Mouse (Mus musculus): Measurements from ENCODE around the gene Cyp2d22. TPM values are rescaled to one million over a fixed set of nuclear protein-coding genes. Genes with fewer than 3 reads are reported as not detected.

Gene Cyp2d22
- 2.1 and 2.8 TPM in 2 replicates for polyA plus RNA-seq (2016; fragmentation: Nextera tagmentation; extraction: Ambion mirVana)

- WGBS: 2% methylated on average over 22 of the region's 24 CpGs
- Histone ChIP-seq H3K9ac (peak within 1 kb of the TSS; percentile 49), H3K36me3 (replicated peaks) (no peaks in the 10 kb centered on the region), H3K4me2 (peak within 1 kb of the TSS; percentile 60), H3K4me3 (replicated peaks) (peak within 1 kb of the TSS; percentile 39), H3K27me3 (no peaks in the 10 kb centered on the region), H3K4me1 (peaks cover 30% of the 10 kb centered on the region), H3K27ac (no peak within 1 kb of the TSS), H3K9me3 (no peaks in the 10 kb centered on the region)
- ATAC-seq (ENCODE audit: low FRiP score): peak; percentile 74
Measured at GRCm38 (mm10) chr15:82379871-82380713, at the start of gene Cyp2d22. TSS of gene Cyp2d22 (minus strand) at chr15:82380260.

DNA sequence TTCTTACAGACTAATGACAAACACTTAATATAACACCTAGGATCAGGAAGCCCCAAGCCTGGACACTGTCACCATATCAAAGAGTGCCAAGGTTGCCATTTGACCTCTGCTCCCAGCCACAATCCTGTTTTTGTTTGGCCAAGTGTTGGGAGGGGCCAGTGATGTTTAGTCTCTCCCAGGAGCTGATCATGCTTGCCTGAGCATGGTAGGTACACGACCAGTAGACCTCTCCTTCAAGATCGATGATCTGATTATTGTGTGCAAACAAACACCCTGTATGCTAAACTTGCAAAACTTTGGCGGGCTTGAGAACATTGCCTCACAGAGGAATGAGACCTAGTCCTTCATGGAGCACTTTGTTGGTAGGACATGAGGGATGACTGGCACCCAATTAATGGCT lies 43.4 kb upstream of the Cyp2d22 start:
- Histone ChIP-seq H3K4me2 (no peak overlapping the region), H3K36me3 (replicated peaks) (no peaks in the 10 kb centered on the region), H3K27ac (no peak overlapping the region), H3K9ac (no peak overlapping the region), H3K4me3 (replicated peaks) (no peak overlapping the region), H3K9me3 (peaks cover 4% of the 10 kb centered on the region; the same call in 1 of the 2 replicates), H3K4me1 (no peaks in the 10 kb centered on the region), H3K27me3 (no peaks in the 10 kb centered on the region; the same call in 1 of the 2 replicates)
- 86% methylated on average over 3 of the region's 3 CpGs for WGBS
- ATAC-seq (ENCODE audit: low FRiP score): no peak

GRCm38 (mm10) chr15:82422935-82423334 lies 42.9 kb upstream of the Cyp2d22 start:
- no peak overlapping the region for H3K4me2 ChIP-seq
- no peak overlapping the region for H3K9ac ChIP-seq
- no peak overlapping the region for H3K4me3 ChIP-seq (replicated peaks)
- H3K36me3 ChIP-seq (replicated peaks): no peaks in the 10 kb centered on the region
- no peaks in the 10 kb centered on the region; the same call in 1 of the 2 replicates for H3K27me3 ChIP-seq
- no peaks in the 10 kb centered on the region for H3K9me3 ChIP-seq
- no peak for ATAC-seq (ENCODE audit: low FRiP score)
- no peak overlapping the region for H3K27ac ChIP-seq
- H3K4me1 ChIP-seq: no peaks in the 10 kb centered on the region
- 84% methylated on average over 4 of the region's 4 CpGs for WGBS

DNA sequence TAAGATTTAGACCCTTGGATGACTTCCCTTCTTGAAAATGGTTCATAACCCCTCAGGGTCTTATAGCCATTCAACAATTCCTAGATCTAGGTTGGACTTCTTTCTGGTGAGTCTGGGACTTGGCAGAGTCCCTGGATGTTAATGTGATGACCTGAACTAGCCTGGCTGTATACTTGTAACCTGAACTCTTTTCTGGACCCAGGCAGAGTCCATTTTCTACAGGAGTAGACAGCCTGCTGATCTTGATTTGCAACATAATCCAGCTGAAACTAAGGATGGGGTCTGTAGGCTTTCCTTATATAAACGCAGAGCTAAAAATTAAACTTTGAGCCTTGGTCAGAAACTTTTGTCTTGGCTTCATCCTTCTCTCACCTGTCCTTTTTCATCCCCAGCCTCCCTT lies 38.6 kb upstream of the Cyp2d22 start:
- H3K9ac ChIP-seq: no peak overlapping the region
- H3K9me3 ChIP-seq: no peaks in the 10 kb centered on the region
- no peak for ATAC-seq (ENCODE audit: low FRiP score)
- no peak overlapping the region for H3K4me2 ChIP-seq
- H3K4me1 ChIP-seq: peaks cover 7% of the 10 kb centered on the region
- no peaks in the 10 kb centered on the region for H3K36me3 ChIP-seq (replicated peaks)
- no peak overlapping the region for H3K27ac ChIP-seq
- WGBS: 77% methylated on average over 1 of the region's 1 CpGs
- no peak overlapping the region for H3K4me3 ChIP-seq (replicated peaks)
- H3K27me3 ChIP-seq: no peaks in the 10 kb centered on the region

DNA sequence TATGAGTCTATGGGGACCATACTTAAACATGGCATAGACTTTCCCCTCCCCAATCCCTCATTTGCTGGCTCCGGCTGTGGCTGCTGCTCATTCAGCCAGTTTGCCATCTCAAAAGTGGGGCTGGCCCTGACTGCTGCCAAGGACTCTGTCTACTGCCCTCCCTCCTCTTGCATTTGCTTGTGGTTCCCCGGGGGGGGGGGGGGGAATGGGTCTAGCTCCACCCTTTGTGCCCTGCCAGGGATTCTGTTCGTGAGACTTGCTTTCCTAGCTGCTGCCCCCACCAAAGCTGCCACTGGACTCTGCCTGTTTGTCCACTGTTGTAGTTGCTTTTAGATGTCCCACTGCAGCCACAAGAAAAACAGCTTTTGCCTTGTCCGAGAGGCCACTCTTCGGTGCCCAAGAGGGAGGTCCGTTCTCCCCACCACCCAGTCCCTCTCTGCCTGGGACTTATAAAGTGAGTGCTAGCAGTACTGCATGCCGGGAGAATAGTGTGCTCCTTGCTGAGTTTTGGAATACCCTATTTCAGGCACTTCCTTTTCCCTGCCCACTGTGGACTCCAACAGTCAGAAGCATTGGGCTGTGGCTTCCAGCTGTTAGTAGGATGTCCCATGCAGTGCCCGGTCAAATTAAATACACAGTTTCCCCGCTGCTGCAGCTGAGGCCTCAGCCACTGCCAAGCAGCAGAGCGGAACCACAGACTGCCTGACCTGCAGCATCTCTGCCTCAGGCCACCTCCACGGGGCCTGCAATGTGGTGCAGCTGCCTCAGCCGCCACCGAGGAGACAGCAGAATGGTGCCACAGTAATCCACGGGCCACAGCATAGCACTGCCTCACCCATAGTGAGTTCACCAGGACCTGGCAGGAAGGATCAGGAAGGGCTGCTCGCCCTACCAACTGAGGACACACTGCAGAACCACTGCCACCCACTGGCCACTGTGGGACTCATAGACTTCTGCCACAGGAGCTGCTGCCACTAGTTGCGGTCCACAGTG lies 37.0 kb upstream of the Cyp2d22 start:
- WGBS: 27% methylated on average over 16 of the region's 16 CpGs
- peak; percentile 60; the same call in 1 of the 2 replicates for ATAC-seq (ENCODE audit: low FRiP score)

DNA sequence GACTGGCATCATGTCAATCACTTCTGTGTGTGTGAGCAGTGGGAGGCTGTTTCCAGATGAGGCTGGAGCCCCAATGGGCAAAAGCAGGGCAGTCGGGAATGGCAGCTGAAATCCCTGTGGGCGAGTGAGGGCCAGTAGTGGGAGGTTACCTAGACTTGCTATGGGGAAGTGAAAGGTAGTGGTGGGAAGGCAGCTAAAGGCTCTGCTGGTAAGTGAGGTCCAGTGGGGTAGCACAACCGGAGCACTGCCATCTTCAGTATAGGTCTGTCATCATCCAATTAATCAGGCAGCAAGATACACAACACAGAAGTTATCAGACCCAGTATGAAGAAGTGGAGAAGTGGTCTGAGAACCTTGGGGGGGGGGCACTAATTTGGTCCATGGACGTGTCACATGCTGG lies 27.5 kb upstream of the Cyp2d22 start:
- ATAC-seq (ENCODE audit: low FRiP score): no peak
- no peak overlapping the region for H3K9ac ChIP-seq
- H3K4me3 ChIP-seq (replicated peaks): no peak overlapping the region
- no peak overlapping the region for H3K4me2 ChIP-seq
- no peaks in the 10 kb centered on the region for H3K4me1 ChIP-seq
- no peaks in the 10 kb centered on the region for H3K36me3 ChIP-seq (replicated peaks)
- no peaks in the 10 kb centered on the region for H3K9me3 ChIP-seq
- H3K27ac ChIP-seq: no peak overlapping the region
- 79% methylated on average over 4 of the region's 4 CpGs for WGBS
- no peaks in the 10 kb centered on the region for H3K27me3 ChIP-seq

More for the DNA sequence above, 37.0 kb upstream of the Cyp2d22 start:
- Histone ChIP-seq H3K4me3 (replicated peaks) (no peak overlapping the region), H3K27ac (no peak overlapping the region), H3K27me3 (no peaks in the 10 kb centered on the region), H3K9ac (0 out of 2 replicates have a peak overlapping the region, but pooled peaks have one; percentile 25), H3K36me3 (replicated peaks) (no peaks in the 10 kb centered on the region), H3K4me2 (peak overlapping the region; percentile 35), H3K9me3 (no peaks in the 10 kb centered on the region), H3K4me1 (peaks cover 7% of the 10 kb centered on the region)

GRCm38 (mm10) chr15:82406981-82407380 lies 26.9 kb upstream of the Cyp2d22 start, which contains the start of gene Cyp2d10:
TSS of gene Cyp2d10 (minus strand) at chr15:82407195.
- WGBS: 90% methylated on average over 6 of the region's 6 CpGs
- no peak within 1 kb of the TSS for H3K4me3 ChIP-seq (replicated peaks)
- no peak for ATAC-seq (ENCODE audit: low FRiP score)

GRCm38 (mm10) chr15:82404163-82404562 lies 24.1 kb upstream of the Cyp2d22 start:
- Histone ChIP-seq H3K4me2 (no peak overlapping the region), H3K9me3 (no peaks in the 10 kb centered on the region), H3K27me3 (no peaks in the 10 kb centered on the region), H3K27ac (no peak overlapping the region), H3K9ac (no peak overlapping the region), H3K36me3 (replicated peaks) (no peaks in the 10 kb centered on the region), H3K4me1 (no peaks in the 10 kb centered on the region), H3K4me3 (replicated peaks) (no peak overlapping the region)
- no peak for ATAC-seq (ENCODE audit: low FRiP score)
- WGBS: 89% methylated on average over 3 of the region's 3 CpGs

More at GRCm38 (mm10) chr15:82406981-82407380, 26.9 kb upstream of the Cyp2d22 start, which contains the start of gene Cyp2d10:
- Histone ChIP-seq H3K9me3 (no peaks in the 10 kb centered on the region), H3K36me3 (replicated peaks) (no peaks in the 10 kb centered on the region), H3K27ac (no peak within 1 kb of the TSS), H3K27me3 (no peaks in the 10 kb centered on the region), H3K9ac (no peak within 1 kb of the TSS), H3K4me2 (no peak within 1 kb of the TSS), H3K4me1 (no peaks in the 10 kb centered on the region)

- Histone ChIP-seq H3K36me3 (replicated peaks) (no peaks in the 10 kb centered on the region), H3K27ac (no peak overlapping the region), H3K27me3 (no peaks in the 10 kb centered on the region), H3K4me1 (no peaks in the 10 kb centered on the region), H3K9ac (no peak overlapping the region), H3K4me3 (replicated peaks) (no peak overlapping the region), H3K4me2 (no peak overlapping the region), H3K9me3 (no peaks in the 10 kb centered on the region)
- no peak for ATAC-seq (ENCODE audit: low FRiP score)
- WGBS: 89% methylated on average over 9 of the region's 9 CpGs
Measured at GRCm38 (mm10) chr15:82403606-82404005, 23.5 kb upstream of the Cyp2d22 start.

DNA sequence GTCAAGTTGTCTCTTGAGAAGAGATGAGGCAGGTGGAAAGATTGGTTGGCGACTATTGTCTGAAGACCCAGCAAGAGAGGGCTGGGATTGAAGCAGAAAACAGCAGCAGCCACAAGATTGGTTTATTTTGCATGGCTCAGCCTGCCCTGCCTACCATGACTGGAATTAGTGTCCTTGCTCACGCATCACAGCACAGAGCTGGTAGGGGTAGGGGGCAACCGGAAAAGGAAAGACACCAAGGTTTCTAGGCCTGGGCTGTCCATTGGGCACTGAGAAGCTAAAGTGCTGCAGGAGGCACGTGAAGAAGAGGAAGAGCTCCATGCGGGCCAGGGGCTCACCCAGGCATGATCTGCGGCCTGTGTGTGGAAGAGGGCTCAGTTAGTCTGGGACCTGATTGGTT lies 22.7 kb upstream of the Cyp2d22 start:
- no peaks in the 10 kb centered on the region for H3K9me3 ChIP-seq
- no peaks in the 10 kb centered on the region for H3K4me1 ChIP-seq
- no peaks in the 10 kb centered on the region for H3K27me3 ChIP-seq
- WGBS: 81% methylated on average over 6 of the region's 6 CpGs
- ATAC-seq (ENCODE audit: low FRiP score): no peak
- H3K27ac ChIP-seq: no peak overlapping the region
- H3K4me2 ChIP-seq: no peak overlapping the region
- H3K9ac ChIP-seq: no peak overlapping the region
- H3K4me3 ChIP-seq (replicated peaks): no peak overlapping the region
- H3K36me3 ChIP-seq (replicated peaks): no peaks in the 10 kb centered on the region

GRCm38 (mm10) chr15:82402106-82402505 lies 22.0 kb upstream of the Cyp2d22 start:
- no peak for ATAC-seq (ENCODE audit: low FRiP score)
- H3K9ac ChIP-seq: no peak overlapping the region
- no peaks in the 10 kb centered on the region for H3K9me3 ChIP-seq
- H3K36me3 ChIP-seq (replicated peaks): no peaks in the 10 kb centered on the region
- no peak overlapping the region for H3K4me2 ChIP-seq
- no peaks in the 10 kb centered on the region for H3K4me1 ChIP-seq
- no peak overlapping the region for H3K27ac ChIP-seq
- H3K27me3 ChIP-seq: no peaks in the 10 kb centered on the region
- no peak overlapping the region for H3K4me3 ChIP-seq (replicated peaks)

DNA sequence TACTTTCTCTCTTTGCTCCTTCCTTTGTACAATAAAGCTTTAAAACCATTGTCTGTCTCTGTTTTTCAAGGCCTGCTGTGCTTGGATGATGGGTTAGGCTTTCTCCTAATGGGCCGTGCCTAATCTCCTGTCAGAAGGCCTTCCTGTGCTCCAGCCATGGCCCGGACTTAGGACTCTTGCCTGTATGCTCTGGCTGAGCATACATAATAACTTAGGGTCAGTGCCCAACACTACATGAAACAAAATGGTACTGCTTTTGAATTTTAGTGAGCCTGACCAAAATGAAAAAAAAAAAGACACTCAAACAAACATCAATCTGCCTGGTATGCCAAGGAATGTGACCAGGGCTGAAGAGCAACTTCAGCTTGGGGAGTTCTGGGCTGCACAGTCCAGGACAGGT lies 21.5 kb upstream of the Cyp2d22 start:
- H3K27ac ChIP-seq: no peak overlapping the region
- WGBS: 51% methylated on average over 2 of the region's 2 CpGs
- H3K4me2 ChIP-seq: no peak overlapping the region
- H3K4me3 ChIP-seq (replicated peaks): no peak overlapping the region
- no peak for ATAC-seq (ENCODE audit: low FRiP score)
- no peaks in the 10 kb centered on the region for H3K27me3 ChIP-seq
- no peaks in the 10 kb centered on the region for H3K36me3 ChIP-seq (replicated peaks)
- no peaks in the 10 kb centered on the region for H3K9me3 ChIP-seq
- H3K9ac ChIP-seq: no peak overlapping the region
- no peaks in the 10 kb centered on the region for H3K4me1 ChIP-seq
